Mouse (Mus musculus) embryonic fibroblast, embryonic 13.5 days (primary cell): Measurements from ENCODE around the gene Cep85l. TPM values are rescaled to one million over a fixed set of nuclear protein-coding genes. Genes with fewer than 3 reads are reported as not detected.

Experiments used
- H3K27ac ChIP-seq: 2 replicates; pipeline ENCODE4 v1.5.1; 2012; ENCODE audit warnings: low read length, control low read depth, inconsistent platforms; ENCODE audit not compliant: insufficient read depth
- H3K4me1 ChIP-seq: 2 replicates; pipeline ENCODE4 v1.6.1; 2011; ENCODE audit warnings: low read length; ENCODE audit not compliant: control insufficient read depth, insufficient read depth
- H3K4me3 ChIP-seq: 2 replicates; pipeline ENCODE4 v1.5.1; 2011; ENCODE audit warnings: mild to moderate bottlenecking, control low read depth, low read length; ENCODE audit not compliant: insufficient read depth
- CTCF ChIP-seq: IDR thresholded peaks from 2 replicates; pipeline ENCODE4 v1.5.1; 2011; ENCODE audit warnings: mild to moderate bottlenecking, control low read depth, low read length, moderate library complexity, borderline replicate concordance; ENCODE audit not compliant: insufficient read depth
- POLR2A ChIP-seq: IDR thresholded peaks from 2 replicates; pipeline ENCODE4 v1.6.1; 2011; ENCODE audit warnings: low read depth, mild to moderate bottlenecking, control low read depth, low read length, moderate library complexity
- polyA plus RNA-seq: library from polyadenylated mRNA; stranded (reverse); fragments of >200 nt; gene quantifications from 2 replicates; pipeline ENCODE4 v1.2.4, GENCODE M21; 2011; ENCODE audit warnings: low read depth; ENCODE audit not compliant: missing spikeins, insufficient read length

Cep85l gene
- polyA plus RNA-seq, 1 experiment: 6.9 TPM

GRCm38 (mm10) chr10:53329257-53329656, 50.5 kb downstream of the Cep85l start:
- H3K4me3 ChIP-seq: no peak overlapping the region
- TF ChIP-seq CTCF (no peak), POLR2A (no peak)

GRCm38 (mm10) chr10:53326367-53326766, 53.4 kb downstream of the Cep85l start:
- H3K27ac ChIP-seq: no peak overlapping the region
- no peak for TF ChIP-seq CTCF
- H3K4me1 ChIP-seq: no peaks in the 10 kb centered on the region
- H3K4me3 ChIP-seq: no peak overlapping the region

More at GRCm38 (mm10) chr10:53329257-53329656, 50.5 kb downstream of the Cep85l start:
- no peaks in the 10 kb centered on the region for H3K4me1 ChIP-seq
- H3K27ac ChIP-seq: no peak overlapping the region

GRCm38 (mm10) chr10:53324663-53325062, 55.1 kb downstream of the Cep85l start:
- no peak for TF ChIP-seq CTCF
- no peak for TF ChIP-seq POLR2A
- Histone ChIP-seq H3K27ac (no peak overlapping the region), H3K4me1 (no peaks in the 10 kb centered on the region), H3K4me3 (no peak overlapping the region)

GRCm38 (mm10) chr10:53323367-53323766, 56.4 kb downstream of the Cep85l start:
- TF ChIP-seq CTCF: no peak
- no peak for TF ChIP-seq POLR2A
- Histone ChIP-seq H3K4me1 (no peaks in the 10 kb centered on the region), H3K27ac (no peak overlapping the region), H3K4me3 (no peak overlapping the region)

- TF ChIP-seq CTCF: no peak
- TF ChIP-seq POLR2A: no peak
- Histone ChIP-seq H3K27ac (no peak overlapping the region), H3K4me1 (no peaks in the 10 kb centered on the region), H3K4me3 (no peak overlapping the region)
These were observed 73.1 kb downstream of the Cep85l start for GRCm38 (mm10) chr10:53306674-53307073.

GRCm38 (mm10) chr10:53305867-53306266, 73.9 kb downstream of the Cep85l start:
- no peaks in the 10 kb centered on the region for H3K4me1 ChIP-seq
- no peak overlapping the region for H3K27ac ChIP-seq
- no peak overlapping the region for H3K4me3 ChIP-seq
- no peak for TF ChIP-seq POLR2A

GRCm38 (mm10) chr10:53285147-53285546, 94.6 kb downstream of the Cep85l start:
- no peak for TF ChIP-seq CTCF
- no peak for TF ChIP-seq POLR2A
- no peaks in the 10 kb centered on the region for H3K4me1 ChIP-seq
- H3K27ac ChIP-seq: no peak overlapping the region
- H3K4me3 ChIP-seq: no peak overlapping the region

- Histone ChIP-seq H3K4me3 (no peak overlapping the region), H3K27ac (no peak overlapping the region), H3K4me1 (no peaks in the 10 kb centered on the region)
- TF ChIP-seq CTCF (no peak), POLR2A (no peak)
These were observed 107.5 kb downstream of the Cep85l start for GRCm38 (mm10) chr10:53272228-53272627.

- no peak overlapping the region for H3K4me3 ChIP-seq
- TF ChIP-seq CTCF (no peak), POLR2A (no peak)
- H3K27ac ChIP-seq: no peak overlapping the region
- no peaks in the 10 kb centered on the region for H3K4me1 ChIP-seq
These were observed 117.7 kb downstream of the Cep85l start for GRCm38 (mm10) chr10:53262021-53262420.

- Histone ChIP-seq H3K4me3 (no peak overlapping the region), H3K27ac (no peak overlapping the region), H3K4me1 (no peaks in the 10 kb centered on the region)
- no peak for TF ChIP-seq POLR2A
These were observed 144.4 kb downstream of the Cep85l start for GRCm38 (mm10) chr10:53235381-53235780.

GRCm38 (mm10) chr10:53234683-53235082, 145.1 kb downstream of the Cep85l start:
- Histone ChIP-seq H3K4me1 (no peaks in the 10 kb centered on the region), H3K27ac (no peak overlapping the region), H3K4me3 (no peak overlapping the region)
- no peak for TF ChIP-seq CTCF
- TF ChIP-seq POLR2A: no peak
